Mouse (Mus musculus) spleen, postnatal 10 days (tissue): ENCODE results near the gene Msi2.

Source experiments
- DNase-seq, 2 experiments: peaks; one replicate each; pipeline ENCODE4 v3.0.0; 2021 to 2022; ENCODE audit warnings: low spot score in 2 of 2

The Msi2 gene

GRCm38 (mm10) chr11:88515736-88516583 lies 202.4 kb downstream of the Msi2 start:
- no peak for DNase-seq

DNA sequence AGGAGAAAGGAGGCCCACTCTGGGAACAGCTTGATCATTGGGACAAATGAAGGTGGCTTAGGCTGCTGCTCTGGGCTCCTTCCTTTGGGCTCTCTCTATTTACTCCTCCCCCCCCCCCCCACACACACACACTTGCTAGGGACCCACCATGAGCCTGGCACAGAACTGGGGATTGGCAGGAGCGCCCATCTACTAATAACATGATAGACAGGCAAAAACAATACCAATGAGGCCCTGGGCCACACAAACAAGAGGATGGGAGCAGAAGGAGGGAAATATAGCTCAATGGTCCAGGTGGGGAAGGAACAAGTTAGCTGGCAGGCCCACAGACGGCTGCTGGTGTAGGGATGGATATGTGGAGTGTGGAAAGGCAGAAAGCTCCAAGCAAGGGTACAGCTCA lies 203.0 kb downstream of the Msi2 start:
- no peak for DNase-seq

DNA sequence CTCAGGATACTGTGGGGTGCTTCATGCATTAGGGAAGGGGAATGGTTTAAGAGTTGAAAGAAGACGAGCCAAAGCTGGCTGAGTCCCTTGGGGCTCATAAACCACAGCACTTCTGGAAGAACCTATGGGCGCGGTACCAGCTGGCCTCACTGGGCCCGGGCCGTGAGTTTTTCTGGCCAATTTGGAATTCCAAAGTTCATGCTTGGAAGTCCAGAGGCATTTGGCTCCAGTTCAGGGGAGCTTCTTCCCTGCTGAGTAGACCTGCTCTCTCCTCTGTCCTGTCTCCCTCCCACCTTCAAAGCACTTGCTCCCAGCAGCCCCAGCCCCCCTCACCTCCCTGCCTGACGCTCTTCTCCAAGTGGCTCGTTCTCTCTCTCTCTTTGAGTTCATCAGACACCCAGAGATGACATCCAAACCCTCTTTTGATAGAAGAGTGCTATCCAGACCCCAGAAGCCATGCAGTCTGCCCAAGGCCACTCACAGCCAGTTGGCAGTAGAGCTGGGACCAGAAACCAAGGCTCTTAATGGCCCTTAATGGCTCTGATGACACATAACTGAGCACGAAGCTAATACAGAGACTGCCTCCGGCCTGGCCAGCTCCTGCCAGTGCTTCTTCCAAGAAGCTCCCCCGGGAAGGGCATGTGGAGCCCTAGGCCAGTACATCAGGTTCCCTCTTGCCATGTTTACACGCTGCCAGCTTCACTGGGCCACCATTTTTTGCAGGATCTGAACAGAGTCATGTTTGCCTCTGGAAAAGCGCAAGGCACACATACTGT lies 204.0 kb downstream of the Msi2 start:
- no peak for DNase-seq

DNA sequence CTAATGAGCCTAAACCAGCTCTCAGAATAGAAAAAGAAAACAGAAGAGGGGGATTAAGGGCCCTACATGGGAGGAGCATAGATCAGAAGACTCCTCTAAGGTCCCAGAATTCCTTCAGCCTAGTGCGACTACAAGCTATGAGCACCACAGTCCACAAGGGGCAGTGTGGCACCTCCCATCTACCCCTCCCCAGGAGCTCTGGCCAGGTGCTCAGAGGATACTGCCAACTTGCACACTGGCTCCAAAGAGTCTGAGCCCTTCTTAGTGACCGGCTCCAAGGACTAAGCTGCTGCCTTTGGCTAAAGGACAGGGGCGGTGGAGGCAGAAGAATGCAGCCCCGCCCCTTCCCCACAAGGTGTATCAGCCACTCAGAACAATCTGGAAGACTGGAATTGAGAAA lies 205.7 kb downstream of the Msi2 start:
- peak in 1 of 2 experiments; percentile 59 for DNase-seq

- no peak for DNase-seq
Measured at GRCm38 (mm10) chr11:88510282-88510850, 207.9 kb downstream of the Msi2 start.

DNA sequence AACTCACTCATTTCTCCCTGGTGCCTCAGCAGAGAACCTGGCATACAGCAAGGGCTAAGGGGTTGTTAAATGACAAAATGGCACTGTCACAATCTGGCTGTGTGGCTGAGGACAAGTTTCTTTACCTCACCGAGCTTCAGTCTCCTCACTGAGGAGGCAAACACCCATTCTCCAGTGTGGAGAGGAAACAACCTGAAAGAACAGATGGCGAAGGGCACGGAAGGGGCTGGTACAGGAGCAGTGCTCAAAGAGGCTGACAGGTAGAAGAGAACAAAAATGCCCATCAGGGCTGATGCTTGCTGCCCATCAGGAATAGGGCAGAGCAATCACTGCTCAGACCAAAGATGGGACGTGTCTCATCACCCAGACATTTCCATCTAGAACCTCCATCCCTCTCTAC lies 208.8 kb downstream of the Msi2 start:
- no peak for DNase-seq

DNA sequence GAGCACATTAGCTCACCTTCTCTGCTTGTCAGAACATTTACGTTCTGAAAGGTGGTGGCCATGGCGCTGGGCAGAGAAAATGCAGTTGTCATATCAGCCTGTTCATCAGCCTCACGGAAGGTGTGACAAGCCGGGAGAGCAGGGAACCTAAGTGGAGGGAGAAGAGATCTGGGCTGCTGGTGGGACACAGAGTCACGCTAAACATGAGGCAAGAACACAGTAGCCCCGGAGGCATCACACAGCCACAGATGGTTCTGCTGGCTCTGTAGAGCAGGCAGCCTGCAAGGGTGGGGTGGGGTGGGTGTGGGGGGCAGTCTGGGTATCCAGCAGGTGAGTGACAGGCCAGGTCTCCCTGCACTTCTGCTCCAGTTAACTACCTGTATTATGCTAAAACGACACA lies 210.2 kb downstream of the Msi2 start:
- DNase-seq, result no peak

DNA sequence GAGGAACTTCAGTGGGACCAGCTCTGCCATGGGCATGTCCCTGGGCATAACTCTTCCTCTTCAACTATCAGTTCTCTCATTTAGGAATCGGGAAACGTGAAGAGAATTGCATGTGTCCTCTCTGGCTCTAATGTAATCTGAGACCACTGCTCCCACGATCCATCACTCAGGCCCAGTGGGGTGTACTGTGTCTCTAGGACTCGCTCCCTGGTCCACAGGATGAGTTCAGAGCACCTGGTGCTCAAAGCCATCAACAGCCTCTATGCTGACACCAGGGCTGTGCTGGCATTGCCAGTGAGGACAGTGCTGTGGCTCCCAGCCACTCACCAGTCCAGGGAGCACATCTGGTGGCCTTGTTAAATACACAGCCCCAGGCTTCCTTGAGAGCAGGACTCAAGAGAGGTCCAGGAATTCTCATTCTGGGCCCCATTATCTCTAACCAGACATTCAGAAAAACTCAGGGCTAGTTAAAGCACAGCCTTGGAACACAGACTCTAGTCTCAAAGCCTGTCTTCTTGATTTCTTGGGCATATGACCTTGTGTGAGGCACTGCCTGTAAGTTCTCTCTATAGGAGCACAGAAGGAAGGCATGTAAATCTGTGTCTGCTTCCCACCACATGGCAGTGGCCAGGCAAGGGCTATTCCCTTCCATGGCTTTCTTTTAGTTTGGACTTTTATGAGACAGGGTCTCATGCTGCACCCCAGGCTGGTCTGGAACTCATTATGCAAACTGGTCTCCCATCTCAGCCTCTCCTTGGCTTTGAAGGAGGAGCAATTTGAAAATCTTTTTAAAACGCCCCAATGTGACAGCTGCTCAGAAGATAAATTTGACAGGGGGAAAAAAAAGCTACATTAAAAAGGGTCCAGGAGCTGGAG lies 211.5 kb downstream of the Msi2 start:
- no peak for DNase-seq

DNA sequence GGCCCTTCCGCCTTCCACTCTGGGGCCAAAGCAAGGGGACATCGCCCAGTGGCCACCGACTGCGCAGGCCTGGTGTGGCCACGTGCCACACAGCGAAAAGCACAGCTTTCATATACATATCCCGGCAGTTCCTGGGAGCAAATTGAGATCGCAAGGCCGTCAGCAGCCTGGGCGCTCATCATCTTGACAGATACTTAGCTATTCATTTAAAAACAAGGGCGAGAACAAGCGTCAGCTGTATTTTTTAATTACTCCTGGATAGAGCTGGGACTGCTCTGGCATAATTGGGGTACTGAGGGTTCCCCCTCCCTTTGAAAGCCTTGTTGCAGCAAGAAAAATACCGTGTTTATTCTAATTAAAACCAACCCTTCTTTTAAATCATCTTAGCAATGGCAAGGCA lies 212.2 kb downstream of the Msi2 start:
- no peak for DNase-seq

- DNase-seq, result no peak
Measured at GRCm38 (mm10) chr11:88502566-88502965, 215.7 kb downstream of the Msi2 start.

GRCm38 (mm10) chr11:88498491-88498890 lies 219.8 kb downstream of the Msi2 start:
- no peak for DNase-seq

- DNase-seq, result no peak
Measured at GRCm38 (mm10) chr11:88496460-88496859, 221.9 kb downstream of the Msi2 start.

DNA sequence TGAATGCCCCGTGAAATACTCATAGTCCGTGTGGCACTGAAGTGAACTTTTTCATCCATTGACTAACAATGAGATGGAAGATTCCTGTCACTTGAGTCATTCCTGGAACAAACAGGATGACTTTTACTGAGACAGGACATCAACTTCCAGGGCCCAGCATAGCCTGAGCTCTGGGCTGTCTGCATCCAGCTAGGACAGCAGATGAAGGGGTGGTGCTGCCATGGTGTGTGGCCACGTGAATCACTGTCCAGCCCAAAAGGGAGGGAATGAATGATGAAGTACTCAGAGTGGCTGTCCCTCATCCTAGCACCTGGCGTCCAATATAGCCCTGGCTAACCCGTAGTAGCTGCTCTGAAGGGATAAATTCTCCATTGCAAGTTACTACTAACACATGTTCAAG lies 222.6 kb downstream of the Msi2 start:
- DNase-seq, result no peak

GRCm38 (mm10) chr11:88495018-88495417 lies 223.3 kb downstream of the Msi2 start:
- DNase-seq, result no peak

DNA sequence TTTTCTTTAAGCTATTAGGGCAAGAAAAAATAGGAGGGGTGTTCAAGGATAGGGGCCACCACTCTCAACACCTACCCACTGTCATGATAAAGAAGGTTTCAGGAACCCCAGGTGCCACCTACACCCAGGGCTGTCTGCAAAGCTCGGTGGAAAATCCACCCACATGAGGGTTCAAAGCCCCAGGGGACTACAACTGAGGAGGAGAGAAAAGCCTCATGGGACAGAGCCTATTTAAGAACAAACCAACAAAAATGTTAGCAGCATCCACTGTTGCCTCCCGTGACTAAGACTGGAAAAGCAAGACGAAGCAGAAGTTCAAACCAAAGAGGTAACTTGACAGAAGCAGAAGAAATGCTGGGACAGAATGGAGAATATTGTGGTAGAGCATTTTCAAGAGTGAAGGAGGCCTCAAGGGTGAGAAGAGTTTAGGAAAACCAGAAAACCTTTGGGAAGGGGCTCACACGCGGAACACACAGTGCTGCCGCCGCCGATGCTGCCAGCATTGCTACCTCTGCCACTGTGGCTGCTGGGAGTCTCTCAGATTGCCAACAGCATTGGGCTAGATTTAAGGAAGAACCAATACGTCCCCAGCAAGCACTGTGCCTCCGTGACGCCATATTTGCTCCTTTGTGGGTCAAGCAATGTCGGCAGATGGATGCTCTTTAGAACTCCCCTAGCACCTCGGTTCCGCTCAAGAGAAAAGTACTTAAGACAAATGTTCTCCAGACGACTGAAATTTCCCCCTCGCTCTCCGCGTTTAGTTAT lies 224.3 kb downstream of the Msi2 start:
- no peak for DNase-seq

DNA sequence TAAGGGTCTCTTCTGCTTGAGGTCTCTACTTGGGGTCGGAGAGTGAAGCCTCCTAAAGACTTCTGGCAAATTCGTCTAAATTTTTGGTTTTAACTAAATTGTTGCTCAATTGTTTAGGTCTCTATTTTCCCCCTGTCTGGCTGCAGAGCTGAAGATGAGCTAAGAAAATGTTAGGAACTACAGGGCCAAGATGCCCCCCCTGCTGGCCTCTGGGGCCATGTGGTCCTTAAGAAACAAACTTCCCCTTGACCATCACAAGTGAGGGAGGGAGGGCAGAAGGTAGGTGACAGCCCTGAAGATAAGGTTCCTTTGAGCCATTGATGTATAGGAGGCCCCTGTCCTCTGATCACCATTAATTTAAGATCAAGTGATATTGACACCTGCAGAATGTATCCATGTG lies 225.7 kb downstream of the Msi2 start:
- DNase-seq, result no peak

GRCm38 (mm10) chr11:88489985-88490384 lies 228.3 kb downstream of the Msi2 start:
- no peak for DNase-seq

- DNase-seq, result no peak
Measured at GRCm38 (mm10) chr11:88488941-88489724, 229.2 kb downstream of the Msi2 start.

- no peak for DNase-seq
Measured at GRCm38 (mm10) chr11:88488175-88488940, 230.0 kb downstream of the Msi2 start.
